Comparison of ENCODE assay signal across 13 mouse cellular contexts in genomic region chr13:89986087-89986486, GRCm38 (mm10).
"Had no signal": no experiment of that assay in that cellular context is flagged by ENCODE, and none has a peak within 500 bp of the region (broad histone marks: within the 10 kb centered on the region; RNA-seq: fewer than 3 reads in every experiment).

No protein-coding gene starts in this region.

- H3K4me3 ChIP-seq: liver, embryonic 13.5 days had no signal

- H3K36me3 ChIP-seq: liver, embryonic 13.5 days had no signal

- H3K9me3 ChIP-seq: liver, embryonic 13.5 days had no signal

- DNase-seq: kidney, adult 11 months; kidney, adult 8-10 months; kidney, postnatal 14 days; kidney, postnatal 4 days; liver, embryonic 13.5 days; lung, adult 2 months; lung, postnatal 14 days; lung, postnatal 4 days; midbrain, embryonic 14.5 days; thymus, adult 18-20 months; thymus, postnatal 14 days; thymus, postnatal 4 days had no signal

- H3K27me3 ChIP-seq: liver, embryonic 13.5 days had no signal

- H3K9ac ChIP-seq: liver, embryonic 13.5 days had no signal

- H3K4me1 ChIP-seq: liver, embryonic 13.5 days had no signal

- H3K4me2 ChIP-seq: liver, embryonic 13.5 days; midbrain, embryonic 11.5 days had no signal

- H3K27ac ChIP-seq: liver, embryonic 13.5 days had no signal
